Mouse (Mus musculus) embryonic facial prominence, embryonic 14.5 days (tissue): ENCODE results near the gene Tmem258. TPM values are rescaled to one million over a fixed set of nuclear protein-coding genes. Genes with fewer than 3 reads are reported as not detected.
"Not testable (repeated sequence)": the region's sequence is repeated elsewhere in the genome, so short reads cannot be mapped to it uniquely, and the experiment has no call there.

ENCODE experiments used
- ATAC-seq: fragments of 200-750 bp; cut with Nextera tagmentation; 2 replicates; pipeline ENCODE4 v1.8.0; 2017; ENCODE audit warnings: low read depth, moderate number of reproducible peaks, moderate TSS enrichment
- DNase-seq: peaks from one replicate; pipeline ENCODE4 v3.0.0-alpha.2; 2015; ENCODE audit warnings: low spot score
- H3K27ac ChIP-seq: fragments of 300-500 bp; sonication (generic); replicated peaks from 2 replicates; pipeline ENCODE4 v1.5.1; 2014; ENCODE audit warnings: low read depth, mild to moderate bottlenecking, low read length, moderate library complexity
- H3K27me3 ChIP-seq: fragments of 300-500 bp; sonication (generic); replicated peaks from 2 replicates; pipeline ENCODE4 v1.6.1; 2014; ENCODE audit warnings: low read length; ENCODE audit not compliant: control insufficient read depth, insufficient read depth
- H3K36me3 ChIP-seq: fragments of 300-500 bp; sonication (generic); 2 replicates; pipeline ENCODE4 v1.6.1; 2014; ENCODE audit warnings: low read length, mixed read lengths; ENCODE audit not compliant: control insufficient read depth, insufficient read depth
- H3K4me1 ChIP-seq: fragments of 300-500 bp; sonication (generic); 2 replicates; pipeline ENCODE4 v1.6.1; 2014; ENCODE audit warnings: antibody characterized with exemption, low read length; ENCODE audit not compliant: control insufficient read depth, insufficient read depth
- H3K4me2 ChIP-seq: fragments of 300-500 bp; sonication (generic); 2 replicates; pipeline ENCODE4 v1.6.1; 2014; ENCODE audit warnings: low read depth, mild to moderate bottlenecking, low read length, moderate library complexity, mixed read lengths
- H3K4me3 ChIP-seq: fragments of 300-500 bp; sonication (generic); 2 replicates; pipeline ENCODE4 v1.5.1; 2014; ENCODE audit warnings: low read depth, mild to moderate bottlenecking, low read length
- H3K9ac ChIP-seq: fragments of 300-500 bp; sonication (generic); 2 replicates; pipeline ENCODE4 v1.6.1; 2014; ENCODE audit warnings: low read depth, mild to moderate bottlenecking, low read length, moderate library complexity, mixed read lengths
- H3K9me3 ChIP-seq: fragments of 300-500 bp; sonication (generic); 2 replicates; pipeline ENCODE4 v1.6.1; 2016; ENCODE audit warnings: low read length; ENCODE audit not compliant: control insufficient read depth
- WGBS: fragments of 180-500 bp; shearing (Covaris S2); extraction: QIAGEN DNeasy Blood & Tissue Kit; methylation state at CpG from one replicate; pipeline ENCODE4 v1.1.7; 2014; 5-methylcytosine and 5-hydroxymethylcytosine counted together
- polyA plus RNA-seq: library from polyadenylated mRNA; unstranded; fragments of >200 nt; fragmentation: Nextera tagmentation; extraction: Ambion mirVana; gene quantifications from 2 replicates; pipeline ENCODE4 v1.2.1, GENCODE M21; 2014

The Tmem258 gene
- 482 and 563 TPM in 2 replicates for polyA plus RNA-seq

DNA sequence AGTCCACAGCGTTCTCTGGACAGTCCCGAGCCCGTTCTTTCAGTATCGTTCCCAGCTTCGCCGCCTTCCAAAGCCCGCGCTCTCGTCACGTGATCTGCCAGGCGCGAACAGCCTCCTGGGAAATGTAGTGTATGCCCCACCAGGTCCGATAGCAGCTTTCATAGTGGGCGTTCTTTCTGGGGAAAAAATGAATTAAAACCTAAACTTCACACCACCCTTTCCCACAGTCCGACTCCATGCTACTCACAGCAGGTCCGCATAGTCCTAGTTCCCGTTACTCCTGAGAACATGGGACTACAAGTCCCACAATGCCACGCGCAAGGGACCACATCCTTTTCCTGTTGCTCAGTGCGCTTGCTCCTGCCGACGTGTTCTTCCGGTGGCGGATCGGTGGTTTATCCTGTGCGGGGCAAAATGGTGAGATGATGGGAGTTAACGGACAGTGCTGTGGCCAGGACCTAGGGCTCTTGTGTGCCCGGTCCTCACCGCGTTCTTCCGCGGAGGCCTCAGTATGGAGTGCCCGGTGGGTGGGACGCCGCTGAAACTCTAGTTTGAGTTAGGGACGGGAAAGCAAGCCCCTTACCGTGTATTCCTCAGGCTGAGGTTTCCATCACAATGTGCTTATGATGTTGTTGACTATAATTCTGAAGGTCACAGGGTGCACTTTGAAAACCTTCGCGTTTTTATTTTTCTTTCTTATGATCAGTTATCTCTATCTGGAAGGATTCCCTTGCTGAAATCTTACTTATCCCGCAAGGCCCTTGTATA lies at the start of gene Tmem258, which contains the start of gene Fen1:
Gene Tmem258 (plus strand): TSS at position 167 of the 768 bp plus-strand sequence.
Gene Fen1 (minus strand): TSS at position 322 of the 768 bp plus-strand sequence.
- under 1% methylated on average over 39 of the region's 40 CpGs for WGBS
- H3K36me3 ChIP-seq, result peaks cover 51% of the 10 kb centered on the region
- H3K4me3 ChIP-seq, result peak within 1 kb of the TSS; percentile 78

DNA sequence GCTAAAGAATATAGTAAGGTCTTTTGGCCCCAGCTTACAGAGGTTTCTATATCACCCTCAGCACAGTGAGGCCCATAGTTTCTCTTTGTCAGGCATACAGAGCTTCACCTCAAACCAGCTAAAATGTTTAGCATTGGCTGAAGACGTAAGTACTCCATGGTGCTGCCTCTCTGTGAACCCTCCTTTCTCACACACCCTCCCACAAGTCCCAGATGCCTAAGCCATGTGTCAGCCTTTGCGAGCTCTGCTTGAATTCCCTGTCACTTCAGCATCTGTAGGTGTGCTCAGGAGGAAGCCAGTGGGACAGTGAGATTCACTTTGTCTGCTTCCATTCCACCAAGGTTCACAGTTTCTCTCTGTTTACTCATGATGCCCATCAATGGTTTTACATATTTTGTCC lies 46.1 kb upstream of the Tmem258 start:
- Histone ChIP-seq H3K27ac (no peak overlapping the region), H3K9me3 (no peaks in the 10 kb centered on the region), H3K4me2 (no peak overlapping the region), H3K27me3 (no peaks in the 10 kb centered on the region), H3K4me3 (no peak overlapping the region), H3K36me3 (no peaks in the 10 kb centered on the region), H3K9ac (no peak overlapping the region), H3K4me1 (no peaks in the 10 kb centered on the region)
- DNase-seq, result no peak
- no peak for ATAC-seq
- 77% methylated on average over 2 of the region's 2 CpGs for WGBS

More for the DNA sequence above, at the start of gene Tmem258, which contains the start of gene Fen1:
- Histone ChIP-seq H3K9ac (peak within 1 kb of the TSS; percentile 89), H3K4me1 (no peaks in the 10 kb centered on the region), H3K9me3 (no peaks in the 10 kb centered on the region), H3K27ac (peak within 1 kb of the TSS; percentile 84), H3K4me2 (peak within 1 kb of the TSS; percentile 80), H3K27me3 (no peaks in the 10 kb centered on the region)
- DNase-seq, result peak; percentile 95
- peak; percentile 95 for ATAC-seq

GRCm38 (mm10) chr19:10163896-10164295 lies 39.9 kb upstream of the Tmem258 start:
- ATAC-seq (no peak), DNase-seq (no peak)
- no peak overlapping the region for H3K9ac ChIP-seq
- no peak overlapping the region for H3K4me2 ChIP-seq
- WGBS, result 80% methylated on average over 3 of the region's 3 CpGs
- H3K27ac ChIP-seq, result no peak overlapping the region
- H3K9me3 ChIP-seq, result no peaks in the 10 kb centered on the region
- no peaks in the 10 kb centered on the region for H3K36me3 ChIP-seq
- no peaks in the 10 kb centered on the region for H3K27me3 ChIP-seq
- H3K4me3 ChIP-seq, result no peak overlapping the region
- H3K4me1 ChIP-seq, result no peaks in the 10 kb centered on the region

GRCm38 (mm10) chr19:10165928-10166327 lies 37.9 kb upstream of the Tmem258 start:
- not testable (repeated sequence) for H3K4me2 ChIP-seq, H3K36me3 ChIP-seq

GRCm38 (mm10) chr19:10167112-10167511 lies 36.7 kb upstream of the Tmem258 start:
- Histone ChIP-seq H3K4me2 (no peak overlapping the region), H3K27me3 (no peaks in the 10 kb centered on the region), H3K27ac (no peak overlapping the region), H3K4me3 (no peak overlapping the region), H3K4me1 (no peaks in the 10 kb centered on the region), H3K9me3 (no peaks in the 10 kb centered on the region), H3K36me3 (no peaks in the 10 kb centered on the region), H3K9ac (no peak overlapping the region)
- DNase-seq (no peak), ATAC-seq (no peak)
- WGBS, result 68% methylated on average over 4 of the region's 4 CpGs

More at GRCm38 (mm10) chr19:10165928-10166327, 37.9 kb upstream of the Tmem258 start:
- DNase-seq, H3K4me3 ChIP-seq, H3K27me3 ChIP-seq, ATAC-seq, H3K9ac ChIP-seq, H3K4me1 ChIP-seq, H3K27ac ChIP-seq, H3K9me3 ChIP-seq: not testable (repeated sequence)
- WGBS, result 89% methylated on average over 4 of the region's 4 CpGs

GRCm38 (mm10) chr19:10167951-10168350 lies 35.9 kb upstream of the Tmem258 start:
- no peaks in the 10 kb centered on the region for H3K9me3 ChIP-seq
- WGBS, result 87% methylated on average over 1 of the region's 1 CpGs
- no peak for DNase-seq
- no peak overlapping the region for H3K4me2 ChIP-seq
- no peaks in the 10 kb centered on the region for H3K27me3 ChIP-seq
- no peak overlapping the region for H3K9ac ChIP-seq
- H3K4me3 ChIP-seq, result no peak overlapping the region
- H3K4me1 ChIP-seq, result no peaks in the 10 kb centered on the region
- no peaks in the 10 kb centered on the region for H3K36me3 ChIP-seq
- no peak overlapping the region for H3K27ac ChIP-seq
- ATAC-seq, result no peak

DNA sequence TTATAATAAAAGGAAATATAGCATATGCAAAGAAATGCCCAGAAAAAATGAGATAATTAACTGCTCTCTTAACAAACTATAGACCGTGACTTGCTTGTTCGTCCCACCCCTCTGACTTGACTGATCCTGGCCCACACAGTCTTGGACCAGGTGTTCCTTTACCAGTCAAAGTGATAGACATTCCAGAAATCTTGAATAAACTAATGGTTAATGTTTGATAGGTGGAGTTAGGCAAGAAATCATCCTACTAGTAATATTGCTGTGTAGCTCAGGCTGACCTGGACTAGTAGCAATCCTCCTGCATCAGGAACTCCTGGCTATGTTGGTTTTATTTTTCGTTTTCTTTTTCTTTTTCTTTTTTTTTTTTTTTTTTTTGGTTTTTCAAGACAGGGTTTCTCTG lies 35.4 kb upstream of the Tmem258 start:
- Histone ChIP-seq H3K9me3 (no peaks in the 10 kb centered on the region), H3K27ac (no peak overlapping the region), H3K36me3 (no peaks in the 10 kb centered on the region), H3K9ac (no peak overlapping the region), H3K4me2 (no peak overlapping the region), H3K27me3 (no peaks in the 10 kb centered on the region), H3K4me3 (no peak overlapping the region), H3K4me1 (no peaks in the 10 kb centered on the region)
- no peak for ATAC-seq
- no peak for DNase-seq
- 82% methylated on average over 3 of the region's 3 CpGs for WGBS

GRCm38 (mm10) chr19:10169179-10169578 lies 34.6 kb upstream of the Tmem258 start:
- Histone ChIP-seq H3K4me3 (no peak overlapping the region), H3K4me2 (no peak overlapping the region), H3K36me3 (no peaks in the 10 kb centered on the region), H3K27ac (no peak overlapping the region), H3K4me1 (no peaks in the 10 kb centered on the region), H3K9ac (no peak overlapping the region), H3K9me3 (no peaks in the 10 kb centered on the region), H3K27me3 (no peaks in the 10 kb centered on the region)
- no peak for ATAC-seq
- DNase-seq, result no peak
